Mouse (Mus musculus): ENCODE measurements around the gene Gcn1l1. TPM values are rescaled to one million over a fixed set of nuclear protein-coding genes. Genes with fewer than 3 reads are reported as not detected.
A peak's percentile ranks its signal among the peaks of the same experiment; 100 is the strongest.

Gene Gcn1l1
- polyA plus RNA-seq, 1 experiment: 67.7 TPM

- Histone ChIP-seq H3K27me3 (ENCODE audit: control insufficient read depth, insufficient read depth, low read length) (no peaks in the 10 kb centered on the region), H3K27ac (ENCODE audit: control insufficient read depth, insufficient read depth, low read depth, low read length) (no peak overlapping the region), H3K4me3 (ENCODE audit: control insufficient read depth, low read depth, low read length) (no peak overlapping the region), H3K4me1 (ENCODE audit: control insufficient read depth, insufficient read depth, low read length) (peaks cover 7% of the 10 kb centered on the region), H3K36me3 (ENCODE audit: control insufficient read depth, insufficient read depth, low read length) (peaks cover 2% of the 10 kb centered on the region)
- TF ChIP-seq CTCF (IDR thresholded peaks at IDR 0.05; ENCODE audit: control insufficient read depth, insufficient read depth, insufficient replicate concordance, low read depth, low read length) (no peak), POLR2A (IDR thresholded peaks at IDR 0.05; ENCODE audit: control insufficient read depth, low read depth, low read length) (no peak)
These were observed 83.8 kb downstream of the Gcn1l1 start for GRCm38 (mm10) chr5:115648876-115649275.

GRCm38 (mm10) chr5:115649699-115650098, 84.6 kb downstream of the Gcn1l1 start:
- no peaks in the 10 kb centered on the region for H3K27me3 ChIP-seq (ENCODE audit: control insufficient read depth, insufficient read depth, low read length)
- H3K4me3 ChIP-seq (ENCODE audit: control insufficient read depth, low read depth, low read length): no peak overlapping the region
- H3K36me3 ChIP-seq (ENCODE audit: control insufficient read depth, insufficient read depth, low read length): no peaks in the 10 kb centered on the region; the same call in none of the 2 replicates
- TF ChIP-seq POLR2A (IDR thresholded peaks at IDR 0.05; ENCODE audit: control insufficient read depth, low read depth, low read length) (no peak), CTCF (IDR thresholded peaks at IDR 0.05; ENCODE audit: control insufficient read depth, insufficient read depth, insufficient replicate concordance, low read depth, low read length) (no peak)
- no peak overlapping the region for H3K27ac ChIP-seq (ENCODE audit: control insufficient read depth, insufficient read depth, low read depth, low read length)
- peaks cover 7% of the 10 kb centered on the region for H3K4me1 ChIP-seq (ENCODE audit: control insufficient read depth, insufficient read depth, low read length)

DNA sequence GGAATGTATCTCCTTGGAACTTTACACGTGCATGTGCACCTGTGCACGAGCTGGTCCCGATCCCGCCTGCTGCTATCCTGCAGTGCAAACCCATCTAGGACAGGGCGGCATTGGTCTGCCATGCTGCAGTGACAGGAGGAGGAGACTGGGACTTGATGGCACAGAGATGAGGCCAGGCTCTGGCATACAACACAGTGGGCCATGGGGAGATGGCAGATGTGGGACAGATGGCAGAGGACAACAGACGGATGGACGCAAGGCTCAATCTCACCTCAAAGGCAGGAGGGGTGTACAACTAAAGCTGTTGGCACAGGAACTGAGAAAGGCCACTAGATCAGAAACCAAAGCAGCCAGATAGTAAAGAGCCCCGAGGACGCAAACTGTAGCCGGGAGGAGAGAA, 85.8 kb downstream of the Gcn1l1 start:
- Histone ChIP-seq H3K4me1 (ENCODE audit: control insufficient read depth, insufficient read depth, low read length) (peaks cover 7% of the 10 kb centered on the region), H3K4me3 (ENCODE audit: control insufficient read depth, low read depth, low read length) (no peak overlapping the region)
- TF ChIP-seq POLR2A (IDR thresholded peaks at IDR 0.05; ENCODE audit: control insufficient read depth, low read depth, low read length) (no peak), CTCF (IDR thresholded peaks at IDR 0.05; ENCODE audit: control insufficient read depth, insufficient read depth, insufficient replicate concordance, low read depth, low read length) (no peak)

DNA sequence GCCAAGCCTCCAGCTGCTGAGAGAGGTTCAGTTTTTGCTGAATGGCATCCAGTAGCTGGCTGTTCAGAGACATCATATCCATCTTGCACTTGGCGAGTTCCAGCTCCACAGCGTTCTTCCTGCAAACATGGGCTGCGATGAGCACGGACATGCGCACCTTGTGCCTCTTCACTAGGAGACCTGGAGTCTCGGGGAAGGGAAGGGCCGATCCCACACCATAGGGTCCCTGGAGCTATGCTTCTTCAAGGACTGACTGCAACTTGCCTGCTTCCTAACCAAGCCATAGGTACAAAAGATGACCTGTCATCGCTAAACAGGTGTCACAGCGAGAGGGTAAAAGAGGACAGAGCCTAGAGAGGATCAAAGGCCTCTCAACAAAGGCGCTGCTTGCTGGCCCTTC, 86.8 kb downstream of the Gcn1l1 start:
- no peak for TF ChIP-seq POLR2A (IDR thresholded peaks at IDR 0.05; ENCODE audit: control insufficient read depth, low read depth, low read length)
- H3K27me3 ChIP-seq (ENCODE audit: control insufficient read depth, insufficient read depth, low read length): no peaks in the 10 kb centered on the region
- no peaks in the 10 kb centered on the region; the same call in none of the 2 replicates for H3K36me3 ChIP-seq (ENCODE audit: control insufficient read depth, insufficient read depth, low read length)
- H3K27ac ChIP-seq (ENCODE audit: control insufficient read depth, insufficient read depth, low read depth, low read length): no peak overlapping the region
- H3K4me3 ChIP-seq (ENCODE audit: control insufficient read depth, low read depth, low read length): no peak overlapping the region
- peaks cover 7% of the 10 kb centered on the region for H3K4me1 ChIP-seq (ENCODE audit: control insufficient read depth, insufficient read depth, low read length)

More for the DNA sequence above, 85.8 kb downstream of the Gcn1l1 start:
- Histone ChIP-seq H3K27ac (ENCODE audit: control insufficient read depth, insufficient read depth, low read depth, low read length) (no peak overlapping the region), H3K27me3 (ENCODE audit: control insufficient read depth, insufficient read depth, low read length) (no peaks in the 10 kb centered on the region), H3K36me3 (ENCODE audit: control insufficient read depth, insufficient read depth, low read length) (no peaks in the 10 kb centered on the region; the same call in none of the 2 replicates)

- Histone ChIP-seq H3K4me1 (ENCODE audit: control insufficient read depth, insufficient read depth, low read length) (peaks cover 7% of the 10 kb centered on the region), H3K4me3 (ENCODE audit: control insufficient read depth, low read depth, low read length) (peak overlapping the region; percentile 78), H3K27me3 (ENCODE audit: control insufficient read depth, insufficient read depth, low read length) (no peaks in the 10 kb centered on the region), H3K27ac (ENCODE audit: control insufficient read depth, insufficient read depth, low read depth, low read length) (peak overlapping the region; percentile 62), H3K36me3 (ENCODE audit: control insufficient read depth, insufficient read depth, low read length) (no peaks in the 10 kb centered on the region)
- peak; percentile 93 for TF ChIP-seq POLR2A (IDR thresholded peaks at IDR 0.05; ENCODE audit: control insufficient read depth, low read depth, low read length)
- TF ChIP-seq CTCF (IDR thresholded peaks at IDR 0.05; ENCODE audit: control insufficient read depth, insufficient read depth, insufficient replicate concordance, low read depth, low read length): peak; percentile 81
These were observed 87.9 kb downstream of the Gcn1l1 start for GRCm38 (mm10) chr5:115652681-115653575.

DNA sequence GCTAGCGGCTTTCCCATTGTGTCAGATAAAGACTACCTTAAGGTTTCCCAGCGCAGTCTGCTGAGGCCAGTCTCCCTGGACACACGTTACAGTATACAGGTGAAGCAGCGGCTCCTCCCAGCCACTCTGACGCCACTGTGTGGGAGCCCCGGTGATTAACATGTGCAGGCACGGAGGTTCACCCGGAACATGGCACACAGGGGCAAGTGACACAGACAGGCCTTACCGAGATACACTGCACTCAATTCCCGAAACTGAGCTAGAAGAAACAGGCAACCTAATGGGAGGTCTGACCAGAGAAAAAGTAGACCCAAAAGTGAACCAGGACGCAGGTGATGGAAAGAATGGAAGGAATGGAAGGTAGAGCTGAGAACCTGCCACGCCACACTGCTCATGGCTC, 88.7 kb downstream of the Gcn1l1 start:
- Histone ChIP-seq H3K4me1 (ENCODE audit: control insufficient read depth, insufficient read depth, low read length) (peaks cover 7% of the 10 kb centered on the region), H3K4me3 (ENCODE audit: control insufficient read depth, low read depth, low read length) (no peak overlapping the region), H3K27ac (ENCODE audit: control insufficient read depth, insufficient read depth, low read depth, low read length) (no peak overlapping the region), H3K36me3 (ENCODE audit: control insufficient read depth, insufficient read depth, low read length) (no peaks in the 10 kb centered on the region), H3K27me3 (ENCODE audit: control insufficient read depth, insufficient read depth, low read length) (no peaks in the 10 kb centered on the region)
- TF ChIP-seq CTCF (IDR thresholded peaks at IDR 0.05; ENCODE audit: control insufficient read depth, insufficient read depth, insufficient replicate concordance, low read depth, low read length) (no peak), POLR2A (IDR thresholded peaks at IDR 0.05; ENCODE audit: control insufficient read depth, low read depth, low read length) (no peak)

DNA sequence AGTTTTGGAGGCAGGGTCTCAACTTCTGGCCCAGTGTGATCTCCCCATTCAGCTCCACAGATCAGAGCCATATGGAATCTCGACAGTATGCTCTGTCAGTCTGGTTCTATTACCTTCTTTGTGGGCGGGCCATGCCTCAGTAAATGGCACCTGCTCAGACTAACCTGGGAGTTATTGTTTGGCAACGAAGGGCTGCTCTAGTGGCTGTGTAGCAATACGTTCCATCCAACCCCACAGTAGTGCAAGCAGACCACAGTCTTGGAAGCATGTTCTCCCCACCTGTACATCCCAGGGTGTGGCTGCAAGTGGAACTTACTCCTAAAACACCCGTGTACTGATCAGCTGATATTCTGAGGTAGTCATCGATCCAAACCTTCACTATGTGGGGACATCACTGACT, 91.6 kb downstream of the Gcn1l1 start:
- TF ChIP-seq CTCF (IDR thresholded peaks at IDR 0.05; ENCODE audit: control insufficient read depth, insufficient read depth, insufficient replicate concordance, low read depth, low read length) (no peak), POLR2A (IDR thresholded peaks at IDR 0.05; ENCODE audit: control insufficient read depth, low read depth, low read length) (no peak)
- no peak overlapping the region for H3K27ac ChIP-seq (ENCODE audit: control insufficient read depth, insufficient read depth, low read depth, low read length)
- no peak overlapping the region for H3K4me3 ChIP-seq (ENCODE audit: control insufficient read depth, low read depth, low read length)
- peaks cover 7% of the 10 kb centered on the region for H3K4me1 ChIP-seq (ENCODE audit: control insufficient read depth, insufficient read depth, low read length)
- H3K27me3 ChIP-seq (ENCODE audit: control insufficient read depth, insufficient read depth, low read length): no peaks in the 10 kb centered on the region
- no peaks in the 10 kb centered on the region for H3K36me3 ChIP-seq (ENCODE audit: control insufficient read depth, insufficient read depth, low read length)

Measured in testis, adult 2 months (tissue).